Mouse (Mus musculus) olfactory bulb, adult 2 months (tissue): ENCODE measurements around the gene Slc25a19.

Experiments
- CTCF ChIP-seq: fragments of 200-500 bp; IDR thresholded peaks from 2 replicates; pipeline ENCODE4 v1.5.1; 2012; ENCODE audit warnings: low read depth, mild to moderate bottlenecking, low read length, moderate library complexity; ENCODE audit not compliant: insufficient read depth
- POLR2A ChIP-seq: fragments of 200-500 bp; IDR thresholded peaks from 2 replicates; pipeline ENCODE4 v1.6.1; 2012; ENCODE audit warnings: mild to moderate bottlenecking, low read depth, low read length, moderate library complexity; ENCODE audit not compliant: insufficient read depth

DNA sequence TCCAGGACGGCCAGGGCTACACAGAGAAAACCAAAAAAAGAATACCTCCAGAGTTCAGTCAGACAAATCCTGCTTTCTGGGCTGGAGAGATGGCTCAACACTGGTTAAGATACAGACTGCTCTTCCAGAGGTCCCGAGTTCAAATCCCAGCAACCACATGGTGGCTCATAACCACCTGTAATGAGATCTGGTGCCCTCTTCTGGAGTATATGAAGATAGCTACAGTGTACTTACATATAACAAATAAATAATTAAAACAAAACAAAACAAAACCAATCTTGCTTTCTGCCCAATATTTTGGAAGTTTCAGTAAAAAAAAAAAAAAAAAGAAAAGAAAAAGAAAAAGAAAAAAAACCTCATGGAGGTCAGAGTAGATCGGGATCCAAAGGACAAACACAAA, 32.9 kb downstream of the Slc25a19 start:
- TF ChIP-seq CTCF, result no peak
- no peak for TF ChIP-seq POLR2A
